Mouse (Mus musculus): Measurements from ENCODE around the gene Morc3.

DNA sequence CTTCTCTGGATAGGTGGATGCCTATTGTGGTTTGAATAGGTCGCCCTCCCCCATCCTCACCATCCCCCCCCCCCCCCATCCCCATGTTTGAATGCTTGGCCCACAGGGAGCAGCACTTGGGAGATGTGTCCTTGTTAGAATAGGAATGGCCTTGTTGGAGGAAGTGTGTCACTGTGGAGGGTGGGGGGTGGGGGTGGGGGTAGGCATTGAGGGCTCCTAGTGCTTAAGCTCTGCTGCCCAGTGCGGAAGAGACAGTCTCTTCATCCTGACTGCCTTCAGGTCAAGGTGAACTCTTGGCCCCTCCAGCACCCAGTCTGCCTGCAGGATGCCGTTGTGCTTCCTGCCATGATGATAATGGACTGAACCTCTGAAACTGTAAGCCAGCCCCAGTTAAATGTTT, 10.2 kb upstream of the Morc3 start:
- TF ChIP-seq GATA1 (IDR thresholded peaks at IDR 0.05; ENCODE audit: low read length) (no peak), TAL1 (IDR thresholded peaks at IDR 0.05; ENCODE audit: low read length) (no peak)

Measured in erythroblast, embryonic 14.5 days (primary cell).